Mouse (Mus musculus) heart, embryonic 11.5 days (tissue): ENCODE measurements around the gene Runx1. TPM values are rescaled to one million over a fixed set of nuclear protein-coding genes. Genes with fewer than 3 reads are reported as not detected.

ENCODE experiments used
- ATAC-seq: fragments of 200-750 bp; cut with Nextera tagmentation; replicated peaks from 2 replicates; pipeline ENCODE4 v1.8.0; 2017; ENCODE audit warnings: moderate library complexity; ENCODE audit not compliant: insufficient number of reproducible peaks, low FRiP score, low TSS enrichment
- H3K27ac ChIP-seq: fragments of 300-500 bp; sonication (generic); 2 replicates; pipeline ENCODE4 v1.5.1; 2014; ENCODE audit warnings: mild to moderate bottlenecking, low read depth, low read length
- H3K27me3 ChIP-seq: fragments of 300-500 bp; sonication (generic); 2 replicates; pipeline ENCODE4 v1.6.1; 2014; ENCODE audit warnings: mild to moderate bottlenecking, low read length, mixed read lengths; ENCODE audit not compliant: control insufficient read depth, insufficient read depth
- H3K36me3 ChIP-seq: fragments of 300-500 bp; sonication (generic); 2 replicates; pipeline ENCODE4 v1.6.1; 2014; ENCODE audit warnings: mild to moderate bottlenecking, low read length, moderate library complexity, mixed read lengths; ENCODE audit not compliant: control insufficient read depth, insufficient read depth
- H3K4me1 ChIP-seq: fragments of 300-500 bp; sonication (generic); 2 replicates; pipeline ENCODE4 v1.6.1; 2014; ENCODE audit warnings: low read length; ENCODE audit not compliant: control insufficient read depth, insufficient read depth
- H3K4me2 ChIP-seq: fragments of 300-500 bp; sonication (generic); 2 replicates; pipeline ENCODE4 v1.6.1; 2014; ENCODE audit warnings: mild to moderate bottlenecking, moderate library complexity
- H3K4me3 ChIP-seq: fragments of 300-500 bp; sonication (generic); 2 replicates; pipeline ENCODE4 v1.5.1; 2014; ENCODE audit warnings: low read depth, low read length
- H3K9ac ChIP-seq: fragments of 300-500 bp; sonication (generic); 2 replicates; pipeline ENCODE4 v1.6.1; 2014; ENCODE audit warnings: mild to moderate bottlenecking, low read depth, low read length, moderate library complexity
- H3K9me3 ChIP-seq: fragments of 300-500 bp; sonication (generic); replicated peaks from 2 replicates; pipeline ENCODE4 v1.6.1; 2016; ENCODE audit warnings: low read length; ENCODE audit not compliant: control insufficient read depth
- WGBS: fragments of 180-500 bp; shearing (Covaris S2); extraction: QIAGEN DNeasy Blood & Tissue Kit; methylation state at CpG from one replicate; pipeline ENCODE4 v1.1.7; 2014; ENCODE audit not compliant: insufficient replicate concordance; 5-methylcytosine and 5-hydroxymethylcytosine counted together
- polyA plus RNA-seq: library from polyadenylated mRNA; unstranded; fragments of >200 nt; fragmentation: Nextera tagmentation; extraction: Ambion mirVana; gene quantifications from 2 replicates; pipeline ENCODE4 v1.2.1, GENCODE M21; 2014

The Runx1 gene
- polyA plus RNA-seq, 1 experiment from 2014 or later = 2.5 TPM

GRCm38 (mm10) chr16:92695981-92696380 lies 130.0 kb downstream of the Runx1 start:
- Histone ChIP-seq H3K4me1 (peaks cover 16% of the 10 kb centered on the region), H3K9ac (peak overlapping the region; percentile 58; the same call in 1 of the 2 replicates), H3K4me2 (peak overlapping the region; percentile 55), H3K9me3 (no peaks in the 10 kb centered on the region), H3K27ac (no peak overlapping the region), H3K27me3 (peaks cover 75% of the 10 kb centered on the region), H3K4me3 (peak overlapping the region; percentile 42), H3K36me3 (no peaks in the 10 kb centered on the region)
- 9% methylated on average over 12 of the region's 12 CpGs for WGBS
- no peak for ATAC-seq

- Histone ChIP-seq H3K9me3 (no peaks in the 10 kb centered on the region), H3K4me3 (peak overlapping the region; percentile 42), H3K36me3 (no peaks in the 10 kb centered on the region), H3K9ac (peak overlapping the region; percentile 58; the same call in 1 of the 2 replicates), H3K27ac (no peak overlapping the region), H3K4me1 (peaks cover 16% of the 10 kb centered on the region), H3K27me3 (peaks cover 75% of the 10 kb centered on the region), H3K4me2 (peak overlapping the region; percentile 55)
- 1% methylated on average over 43 of the region's 43 CpGs for WGBS
- ATAC-seq = no peak
Observed at GRCm38 (mm10) chr16:92695200-92695921, 130.6 kb downstream of the Runx1 start.

- peaks cover 68% of the 10 kb centered on the region for H3K27me3 ChIP-seq
- no peak overlapping the region for H3K9ac ChIP-seq
- H3K36me3 ChIP-seq = no peaks in the 10 kb centered on the region
- no peaks in the 10 kb centered on the region for H3K9me3 ChIP-seq
- ATAC-seq = no peak
- H3K4me1 ChIP-seq = peaks cover 16% of the 10 kb centered on the region
- H3K27ac ChIP-seq = no peak overlapping the region
- WGBS = 1% methylated on average over 16 of the region's 19 CpGs
- H3K4me3 ChIP-seq = peak overlapping the region; percentile 42; the same call in 1 of the 2 replicates
- H3K4me2 ChIP-seq = peak overlapping the region; percentile 55
Observed at GRCm38 (mm10) chr16:92694496-92695106, 131.3 kb downstream of the Runx1 start.

GRCm38 (mm10) chr16:92690759-92691158 lies 135.2 kb downstream of the Runx1 start:
- peaks cover 7% of the 10 kb centered on the region; the same call in 1 of the 2 replicates for H3K4me1 ChIP-seq
- WGBS = 61% methylated on average over 7 of the region's 7 CpGs
- H3K4me2 ChIP-seq = no peak overlapping the region
- H3K9me3 ChIP-seq = no peaks in the 10 kb centered on the region
- H3K9ac ChIP-seq = no peak overlapping the region
- no peak for ATAC-seq
- no peaks in the 10 kb centered on the region for H3K36me3 ChIP-seq
- peaks cover 46% of the 10 kb centered on the region for H3K27me3 ChIP-seq
- no peak overlapping the region for H3K4me3 ChIP-seq
- no peak overlapping the region for H3K27ac ChIP-seq

- H3K4me2 ChIP-seq = no peak overlapping the region
- 89% methylated on average over 21 of the region's 21 CpGs for WGBS
- peaks cover 31% of the 10 kb centered on the region for H3K27me3 ChIP-seq
- H3K27ac ChIP-seq = no peak overlapping the region
- H3K4me1 ChIP-seq = peaks cover 3% of the 10 kb centered on the region; the same call in 1 of the 2 replicates
- ATAC-seq = no peak
- no peaks in the 10 kb centered on the region for H3K36me3 ChIP-seq
- no peaks in the 10 kb centered on the region for H3K9me3 ChIP-seq
- H3K9ac ChIP-seq = no peak overlapping the region
- H3K4me3 ChIP-seq = no peak overlapping the region
Observed at GRCm38 (mm10) chr16:92688941-92689340, 137.0 kb downstream of the Runx1 start.

GRCm38 (mm10) chr16:92686978-92687377 lies 139.0 kb downstream of the Runx1 start:
- no peak for ATAC-seq
- peaks cover 3% of the 10 kb centered on the region; the same call in 1 of the 2 replicates for H3K4me1 ChIP-seq
- no peak overlapping the region for H3K4me2 ChIP-seq
- H3K4me3 ChIP-seq = no peak overlapping the region
- no peak overlapping the region for H3K9ac ChIP-seq
- no peaks in the 10 kb centered on the region for H3K9me3 ChIP-seq
- H3K27ac ChIP-seq = no peak overlapping the region
- H3K36me3 ChIP-seq = no peaks in the 10 kb centered on the region
- WGBS = 89% methylated on average over 10 of the region's 10 CpGs
- H3K27me3 ChIP-seq = peaks cover 19% of the 10 kb centered on the region

- H3K4me2 ChIP-seq = no peak overlapping the region
- H3K4me3 ChIP-seq = no peak overlapping the region
- H3K9ac ChIP-seq = no peak overlapping the region
- no peaks in the 10 kb centered on the region for H3K9me3 ChIP-seq
- no peaks in the 10 kb centered on the region for H3K36me3 ChIP-seq
- no peak for ATAC-seq
- peaks cover 19% of the 10 kb centered on the region for H3K27me3 ChIP-seq
- WGBS = 14% methylated on average over 6 of the region's 6 CpGs
- peaks cover 3% of the 10 kb centered on the region; the same call in 1 of the 2 replicates for H3K4me1 ChIP-seq
- H3K27ac ChIP-seq = no peak overlapping the region
Observed at GRCm38 (mm10) chr16:92685766-92686315, 140.1 kb downstream of the Runx1 start.

- WGBS = 69% methylated on average over 21 of the region's 21 CpGs
- Histone ChIP-seq H3K27me3 (peaks cover 15% of the 10 kb centered on the region), H3K9me3 (no peaks in the 10 kb centered on the region), H3K27ac (no peak overlapping the region), H3K9ac (no peak overlapping the region), H3K4me1 (peaks cover 3% of the 10 kb centered on the region; the same call in 1 of the 2 replicates), H3K4me2 (no peak overlapping the region), H3K4me3 (no peak overlapping the region), H3K36me3 (no peaks in the 10 kb centered on the region)
- ATAC-seq = no peak
Observed at GRCm38 (mm10) chr16:92684423-92685211, 141.3 kb downstream of the Runx1 start.
